ENCODE assay signal across 8 mouse cellular contexts in genomic region chr7:44641887-44642286, GRCm38 (mm10). TPM values are rescaled to one million over a fixed set of nuclear protein-coding genes. Genes with fewer than 3 reads are reported as not detected.
DNase-seq lines count a peak whose midpoint lies in the region; ATAC-seq and TF ChIP-seq lines count a peak whose summit lies in the region.

No protein-coding gene starts in this region.

- no peaks in the 10 kb centered on the region for H3K79me2 ChIP-seq in heart, adult 2 months (replicated peaks; ENCODE audit: control insufficient read depth, insufficient read depth, low read length)

- no peaks in the 10 kb centered on the region for H3K9me3 ChIP-seq in heart, embryonic 10.5 days
- H3K9me3 ChIP-seq in midbrain, postnatal 0 days (ENCODE audit: low read length): no peaks in the 10 kb centered on the region
- no peaks in the 10 kb centered on the region for H3K9me3 ChIP-seq in midbrain, embryonic 15.5 days

- TF ChIP-seq CTCF in heart, adult 2 months (IDR thresholded peaks at IDR 0.05): peak; percentile 70
- TF ChIP-seq CTCF in midbrain, postnatal 0 days (IDR thresholded peaks at IDR 0.05): peak; percentile 61

- H3K4me2 ChIP-seq in midbrain, postnatal 0 days (ENCODE audit: low read depth, low read length, poor library complexity, severe bottlenecking): no peak overlapping the region
- H3K4me2 ChIP-seq in midbrain, embryonic 15.5 days: no peak overlapping the region

- DNase-seq in heart, adult 2 months: no peak
- no peak for DNase-seq in heart, embryonic 10.5 days (ENCODE audit: low spot score)
- DNase-seq in midbrain, postnatal 0 days (ENCODE audit: low spot score): no peak
- peak; percentile 85 for DNase-seq in cerebellum, adult 8-10 months
- peak; percentile 49 for DNase-seq in lung, postnatal 14 days
- no peak for DNase-seq in urinary bladder, postnatal 4 days (ENCODE audit: low spot score in 2 of 2)
- DNase-seq in adipocyte (ENCODE audit: low spot score): no peak

- TF ChIP-seq EP300 in heart, adult 2 months (IDR thresholded peaks at IDR 0.05; ENCODE audit: insufficient read depth, low read depth, low read length): no peak

- H3K4me1 ChIP-seq in heart, adult 2 months (ENCODE audit: control insufficient read depth, insufficient read depth, low read length): no peaks in the 10 kb centered on the region; the same call in 1 of the 2 replicates
- peaks cover 13% of the 10 kb centered on the region; the same call in 1 of the 2 replicates for H3K4me1 ChIP-seq in heart, embryonic 10.5 days
- 0 out of 2 replicates have a peak, but pooled peaks cover 2% of the 10 kb centered on the region for H3K4me1 ChIP-seq in midbrain, postnatal 0 days (ENCODE audit: insufficient read depth, low read length)
- peaks cover 3% of the 10 kb centered on the region; the same call in 1 of the 2 replicates for H3K4me1 ChIP-seq in midbrain, embryonic 15.5 days

- H3K27me3 ChIP-seq in heart, adult 2 months (ENCODE audit: control insufficient read depth, insufficient read depth, low read length): no peaks in the 10 kb centered on the region; the same call in 1 of the 2 replicates
- H3K27me3 ChIP-seq in heart, embryonic 10.5 days (ENCODE audit: insufficient read depth, poor library complexity, severe bottlenecking): peaks cover 88% of the 10 kb centered on the region
- H3K27me3 ChIP-seq in midbrain, postnatal 0 days (ENCODE audit: insufficient read depth, low read length): peaks cover 32% of the 10 kb centered on the region
- peaks cover 53% of the 10 kb centered on the region for H3K27me3 ChIP-seq in midbrain, embryonic 15.5 days (replicated peaks)

- H3K27ac ChIP-seq in heart, adult 2 months: no peak overlapping the region
- no peak overlapping the region for H3K27ac ChIP-seq in heart, embryonic 10.5 days
- H3K27ac ChIP-seq in midbrain, postnatal 0 days (ENCODE audit: low read depth, low read length): no peak overlapping the region
- H3K27ac ChIP-seq in midbrain, embryonic 15.5 days: no peak overlapping the region

- no peaks in the 10 kb centered on the region for H3K36me3 ChIP-seq in heart, adult 2 months (ENCODE audit: control insufficient read depth, insufficient read depth, low read length)
- H3K36me3 ChIP-seq in heart, embryonic 10.5 days: no peaks in the 10 kb centered on the region
- H3K36me3 ChIP-seq in midbrain, postnatal 0 days (ENCODE audit: insufficient read depth, low read length): no peaks in the 10 kb centered on the region
- H3K36me3 ChIP-seq in midbrain, embryonic 15.5 days (replicated peaks): no peaks in the 10 kb centered on the region

- intact Hi-C loops in heart, adult 2 months (cut with DNase I): no loop called here

- WGBS in heart, adult 2 months: 32% methylated on average over 8 of the region's 8 CpGs
- WGBS in heart, embryonic 10.5 days: 25% methylated on average over 8 of the region's 8 CpGs
- WGBS in midbrain, postnatal 0 days: 37% methylated on average over 8 of the region's 8 CpGs
- WGBS in midbrain, embryonic 15.5 days: 29% methylated on average over 8 of the region's 8 CpGs

- no peak for TF ChIP-seq POLR2A in heart, adult 2 months (IDR thresholded peaks at IDR 0.05; ENCODE audit: insufficient read depth, low read depth, low read length)

- no peak overlapping the region for H3K4me3 ChIP-seq in heart, adult 2 months
- H3K4me3 ChIP-seq in heart, embryonic 10.5 days: no peak overlapping the region
- no peak overlapping the region for H3K4me3 ChIP-seq in midbrain, postnatal 0 days (ENCODE audit: low read depth, low read length)
- H3K4me3 ChIP-seq in midbrain, embryonic 15.5 days: no peak overlapping the region

- no peak for ATAC-seq in midbrain, postnatal 0 days (ENCODE audit: low FRiP score)
- no peak for ATAC-seq in midbrain, embryonic 15.5 days (replicated peaks)

- H3K9ac ChIP-seq in heart, adult 2 months (ENCODE audit: low read depth, low read length): no peak overlapping the region
- no peak overlapping the region for H3K9ac ChIP-seq in midbrain, postnatal 0 days (replicated peaks; ENCODE audit: low read length, poor library complexity, severe bottlenecking)
- H3K9ac ChIP-seq in midbrain, embryonic 15.5 days: no peak overlapping the region

RNA-seq across cellular contexts. Expression of gene Myh14, which starts 28.8 kb away (rescaled TPM):
- 10 to 100 TPM; 79.4 to 96.6 TPM for total RNA-seq in heart, adult 2 months (2021)
- 23.1 and 24.8 TPM in 2 replicates for polyA plus RNA-seq in heart, adult 2 months (2012; rRNA removed)
- 0.68 and 2.4 TPM in 2 replicates for polyA plus RNA-seq in heart, embryonic 10.5 days (2016; fragmentation: Nextera tagmentation; extraction: Ambion mirVana)
- total RNA-seq in midbrain, postnatal 0 days (2014; rRNA removed): 8.8 and 11.0 TPM in 2 replicates
- 6.9 and 7.9 TPM in 2 replicates for polyA plus RNA-seq in midbrain, postnatal 0 days (2015; fragmentation: Nextera tagmentation; extraction: Ambion mirVana)
- 2.3 and 2.9 TPM in 2 replicates for polyA plus RNA-seq in midbrain, embryonic 15.5 days (2015; fragmentation: Nextera tagmentation; extraction: Ambion mirVana)

RNA-seq across cellular contexts. Expression of gene Kcnc3, which starts 51.4 kb away (rescaled TPM):
- total RNA-seq in heart, adult 2 months (2021): 1 to 10 TPM; 2.2 to 2.9 TPM
- polyA plus RNA-seq in heart, adult 2 months (2012; rRNA removed): 1.3 and 3.0 TPM in 2 replicates
- 0.02 and 0.24 TPM in 2 replicates for polyA plus RNA-seq in heart, embryonic 10.5 days (2016; fragmentation: Nextera tagmentation; extraction: Ambion mirVana)
- total RNA-seq in midbrain, postnatal 0 days (2014; rRNA removed): 17.2 and 25.4 TPM in 2 replicates
- polyA plus RNA-seq in midbrain, postnatal 0 days (2015; fragmentation: Nextera tagmentation; extraction: Ambion mirVana): 6.2 and 6.6 TPM in 2 replicates
- 5.8 and 8.0 TPM in 2 replicates for polyA plus RNA-seq in midbrain, embryonic 15.5 days (2015; fragmentation: Nextera tagmentation; extraction: Ambion mirVana)

Comparison
In these comparisons a context has a peak if more than half of its experiments do, and no peak if none do; other contexts are left out.
1. DNase-seq: peak in cerebellum, adult 8-10 months (single experiment) and lung, postnatal 14 days (single experiment); none in heart, adult 2 months (0 of 2), heart, embryonic 10.5 days (single experiment), midbrain, postnatal 0 days (single experiment), urinary bladder, postnatal 4 days (0 of 2) and adipocyte (single experiment).